Comparison of ENCODE assay signal across 8 mouse cellular contexts in genomic region chr11:94653663-94654436, GRCm38 (mm10). TPM values are rescaled to one million over a fixed set of nuclear protein-coding genes. Genes with fewer than 3 reads are reported as not detected.
DNase-seq lines count a peak whose midpoint lies in the region; ATAC-seq lines count a peak whose summit lies in the region.

Gene Mrpl27 (plus strand): TSS chr11:94653767.
Gene Eme1 (minus strand): TSS chr11:94653964.

- H3K4me3 ChIP-seq in brown adipose tissue, adult 24 weeks (ENCODE audit: insufficient read depth, low read depth, low read length): peak within 1 kb of the TSS; percentile 77
- H3K4me3 ChIP-seq in heart, embryonic 14.5 days (ENCODE audit: control insufficient read depth in 1 of 2, insufficient read depth in 1 of 2, low read depth in 1 of 2, low read length in 2 of 2): peak within 1 kb of the TSS; percentile 62 to 98
- H3K4me3 ChIP-seq in liver, embryonic 12.5 days: peak within 1 kb of the TSS; percentile 81

- peak within 1 kb of the TSS; percentile 85 for H3K4me2 ChIP-seq in heart, embryonic 14.5 days (ENCODE audit: low read length)
- peak within 1 kb of the TSS; percentile 77 for H3K4me2 ChIP-seq in liver, embryonic 12.5 days

- H3K36me3 ChIP-seq in heart, embryonic 14.5 days (ENCODE audit: control insufficient read depth, insufficient read depth, low read length): peaks cover 41% of the 10 kb centered on the region
- peaks cover 58% of the 10 kb centered on the region for H3K36me3 ChIP-seq in liver, embryonic 12.5 days
- H3K36me3 ChIP-seq in splenic B cell, adult 2 months (ENCODE audit: control insufficient read depth, insufficient read depth, low read length, poor library complexity, severe bottlenecking): no peaks in the 10 kb centered on the region; the same call in 1 of the 2 replicates

- H3K9me3 ChIP-seq in heart, embryonic 14.5 days (ENCODE audit: control insufficient read depth, low read length): no peaks in the 10 kb centered on the region
- no peaks in the 10 kb centered on the region for H3K9me3 ChIP-seq in liver, embryonic 12.5 days (replicated peaks)

- H3K9ac ChIP-seq in heart, embryonic 14.5 days (ENCODE audit: low read length): peak within 1 kb of the TSS; percentile 75
- H3K9ac ChIP-seq in liver, embryonic 12.5 days: peak within 1 kb of the TSS; percentile 82

- peaks cover 2% of the 10 kb centered on the region; the same call in 1 of the 2 replicates for H3K4me1 ChIP-seq in brown adipose tissue, adult 24 weeks (ENCODE audit: control insufficient read depth, insufficient read depth, insufficient read length, low read length)
- H3K4me1 ChIP-seq in heart, embryonic 14.5 days (ENCODE audit: control insufficient read depth in 2 of 2, insufficient read depth in 2 of 2, low read length in 2 of 2): peaks cover 0 to 4% of the 10 kb centered on the region in 2 experiments; a peak in 1 of 4 replicates
- peaks cover 39% of the 10 kb centered on the region for H3K4me1 ChIP-seq in liver, embryonic 12.5 days

- ATAC-seq in CD4-positive, CD25-positive, alpha-beta regulatory T cell, adult 4 months: peak; percentile 88
- ATAC-seq in erythroid progenitor cell, adult 5-6 weeks (replicated peaks; ENCODE audit: low FRiP score, poor library complexity, severe bottlenecking): peak; percentile 96
- peak; percentile 77 for ATAC-seq in heart, embryonic 14.5 days (ENCODE audit: insufficient number of reproducible peaks, insufficient read depth, low FRiP score, low read depth)
- peak; percentile 89 for ATAC-seq in liver, embryonic 12.5 days

- DNase-seq in kidney, postnatal 10 days: peak; percentile 91
- peak; percentile 88 for DNase-seq in naive thymus-derived CD4-positive, alpha-beta T cell, adult 2 months (ENCODE audit: low read depth)
- DNase-seq in splenic B cell, adult 2 months (ENCODE audit: low read depth, low spot score): peak; percentile 82

- H3K27me3 ChIP-seq in heart, embryonic 14.5 days (ENCODE audit: control insufficient read depth, insufficient read depth, low read length): no peaks in the 10 kb centered on the region
- H3K27me3 ChIP-seq in liver, embryonic 12.5 days (replicated peaks): no peaks in the 10 kb centered on the region
- no peaks in the 10 kb centered on the region for H3K27me3 ChIP-seq in splenic B cell, adult 2 months (ENCODE audit: control insufficient read depth, insufficient read depth, low read length, poor library complexity, severe bottlenecking)

- WGBS in heart, embryonic 14.5 days: 2% methylated on average over 32 of the region's 32 CpGs
- 1% methylated on average over 32 of the region's 32 CpGs for whole genome bisulfite sequencing in liver, embryonic 12.5 days (ENCODE audit: insufficient replicate concordance)

- peak within 1 kb of the TSS; percentile 98 for H3K27ac ChIP-seq in brown adipose tissue, adult 24 weeks (replicated peaks; ENCODE audit: low read depth, low read length)
- H3K27ac ChIP-seq in heart, embryonic 14.5 days (replicated peaks in 1 of 2; ENCODE audit: control insufficient read depth in 1 of 2, insufficient read depth in 1 of 2, low read depth in 2 of 2, low read length in 2 of 2): peak within 1 kb of the TSS; percentile 93 to 98
- peak within 1 kb of the TSS; percentile 90 for H3K27ac ChIP-seq in liver, embryonic 12.5 days

RNA-seq across cellular contexts. Expression of gene Mrpl27, which starts in this region (rescaled TPM):
- polyA plus RNA-seq in CD4-positive, CD25-positive, alpha-beta regulatory T cell, adult 4 months (2017; shearing (Covaris generic)): 10 to 100 TPM; 54.0 to 64.5 TPM
- polyA plus RNA-seq in brown adipose tissue, adult 24 weeks (2012; ENCODE audit: insufficient read depth, insufficient read length, missing spikeins): 138 and 145 TPM in 2 replicates
- total RNA-seq in erythroid progenitor cell, adult 5-6 weeks (2015; ENCODE audit: low replicate concordance): 16.8 and 20.9 TPM in 2 replicates
- 24.5 and 27.2 TPM in 2 replicates for total RNA-seq in erythroid progenitor cell, adult 5-6 weeks (2017; ENCODE audit: low replicate concordance)
- polyA plus RNA-seq in heart, embryonic 14.5 days (2014; fragmentation: Nextera tagmentation; extraction: Ambion mirVana): 131 and 147 TPM in 2 replicates
- 89.1 and 95.3 TPM in 2 replicates for polyA plus RNA-seq in liver, embryonic 12.5 days (2016; fragmentation: Nextera tagmentation; extraction: Ambion mirVana)

RNA-seq across cellular contexts. Expression of gene Eme1, which starts in this region (rescaled TPM):
- 1 to 10 TPM; 2.0 to 3.1 TPM for polyA plus RNA-seq in CD4-positive, CD25-positive, alpha-beta regulatory T cell, adult 4 months (2017; shearing (Covaris generic))
- not detected in 2 replicates for polyA plus RNA-seq in brown adipose tissue, adult 24 weeks (2012; ENCODE audit: insufficient read depth, insufficient read length, missing spikeins)
- 3.4 and 15.9 TPM in 2 replicates for total RNA-seq in erythroid progenitor cell, adult 5-6 weeks (2015; ENCODE audit: low replicate concordance)
- 29.4 and 34.9 TPM in 2 replicates for total RNA-seq in erythroid progenitor cell, adult 5-6 weeks (2017; ENCODE audit: low replicate concordance)
- polyA plus RNA-seq in heart, embryonic 14.5 days (2014; fragmentation: Nextera tagmentation; extraction: Ambion mirVana): 10.2 and 11.7 TPM in 2 replicates
- polyA plus RNA-seq in liver, embryonic 12.5 days (2016; fragmentation: Nextera tagmentation; extraction: Ambion mirVana): 22.7 and 25.0 TPM in 2 replicates

Comparison
In these comparisons a context has a peak if more than half of its experiments do, and no peak if none do; other contexts are left out.
1. Peak in every context shown above with its lines: DNase-seq, ATAC-seq, H3K4me3 ChIP-seq and H3K27ac ChIP-seq.